Mouse (Mus musculus) ovary, postnatal 14 days (tissue): Measurements from ENCODE around the gene Srrm1.

Source experiments
- DNase-seq: peaks from one replicate; pipeline ENCODE4 v3.0.0; 2022; ENCODE audit warnings: low spot score

The Srrm1 gene

GRCm38 (mm10) chr4:135353794-135354450, 801 bp upstream of the Srrm1 start:
- DNase-seq: no peak

- DNase-seq: no peak
Observed at GRCm38 (mm10) chr4:135352326-135353065, 625 bp downstream of the Srrm1 start.

DNA sequence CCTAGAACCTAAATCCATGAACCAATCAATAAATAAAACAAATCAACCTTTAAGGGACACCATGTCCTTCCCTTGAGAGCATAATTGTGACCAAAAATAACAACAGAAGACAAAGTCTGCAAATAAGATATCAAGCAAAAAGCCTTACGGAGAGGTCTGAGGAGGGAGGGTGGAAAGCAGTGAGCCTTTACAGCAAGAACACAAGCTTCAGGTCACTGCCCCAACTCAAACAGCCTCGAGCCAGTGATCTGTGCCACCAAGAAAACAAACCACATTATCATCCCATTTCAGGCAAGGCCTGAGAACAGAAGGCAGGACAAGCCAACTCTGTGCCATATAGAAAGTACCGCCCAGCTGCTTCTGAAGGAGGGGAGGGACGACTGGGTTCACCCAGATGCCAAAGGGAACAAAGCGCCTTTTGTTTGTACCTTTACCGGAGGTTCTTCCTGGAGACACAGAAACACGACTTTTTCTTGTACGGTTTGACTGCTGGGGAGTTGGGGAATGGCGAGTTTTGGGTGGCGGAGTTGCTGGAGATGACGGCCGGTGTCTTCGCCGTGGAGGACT, 15.7 kb downstream of the Srrm1 start:
- no peak for DNase-seq

- no peak for DNase-seq
Observed at GRCm38 (mm10) chr4:135336023-135336357, 17.1 kb downstream of the Srrm1 start.

GRCm38 (mm10) chr4:135335327-135336022, 17.6 kb downstream of the Srrm1 start:
- DNase-seq: no peak

DNA sequence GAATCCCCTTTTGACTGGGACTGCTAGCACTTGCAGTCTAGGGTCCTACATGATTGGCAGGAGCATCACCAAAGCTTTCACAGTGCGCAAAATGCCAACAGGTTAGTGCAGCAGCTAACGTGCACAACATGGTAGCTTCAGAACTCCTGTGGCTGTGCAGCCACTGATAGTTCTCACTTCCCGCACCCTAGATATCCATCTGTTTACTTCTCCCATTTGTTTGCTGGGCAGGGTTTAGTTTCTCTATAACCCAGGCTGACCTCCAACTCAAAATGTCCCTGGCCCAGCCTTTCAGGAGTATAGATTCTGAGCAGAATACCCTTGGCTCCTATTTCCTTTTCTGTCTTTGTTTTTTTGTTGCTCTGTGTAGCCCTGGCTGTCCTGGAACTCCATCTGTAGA, 26.7 kb downstream of the Srrm1 start:
- no peak for DNase-seq

DNA sequence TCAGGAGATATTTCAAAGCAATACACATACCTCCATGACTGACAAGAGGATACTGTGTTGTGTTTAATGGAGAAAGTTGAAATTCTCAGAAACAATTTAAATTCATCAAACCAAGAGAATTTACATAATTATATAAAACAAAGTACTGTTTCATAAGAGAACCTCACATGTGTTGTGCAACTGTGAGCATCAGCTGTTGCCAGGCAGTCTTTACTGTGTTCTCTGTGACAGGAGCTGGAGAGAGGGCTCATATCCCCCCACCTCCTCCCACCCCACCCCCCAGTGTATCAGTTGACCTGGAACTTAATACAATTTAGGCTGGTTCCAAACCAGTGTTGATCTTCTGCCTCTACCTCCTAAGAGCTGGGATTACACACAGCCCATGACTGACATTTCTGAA, 27.1 kb downstream of the Srrm1 start:
- no peak for DNase-seq

- no peak for DNase-seq
Observed at GRCm38 (mm10) chr4:135323021-135323420, 30.1 kb downstream of the Srrm1 start.

DNA sequence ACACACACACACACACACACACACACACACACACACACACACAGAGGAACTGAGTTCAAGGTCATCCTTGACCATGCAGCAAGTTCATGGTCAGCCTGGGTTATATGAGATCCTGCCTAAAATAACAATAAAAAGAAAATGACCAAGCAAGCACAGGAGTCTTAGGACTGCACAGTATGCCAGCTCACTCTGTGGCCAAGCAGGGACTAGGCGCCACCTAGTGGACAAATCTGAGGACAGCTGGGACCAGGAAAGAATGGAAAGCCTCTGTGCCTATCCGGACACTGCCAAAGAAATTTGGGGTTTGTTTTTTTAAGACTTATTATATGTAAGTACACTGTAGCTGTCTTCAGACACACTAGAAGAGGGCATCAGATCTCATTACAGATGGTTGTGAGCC, 35.2 kb downstream of the Srrm1 start:
- peak; percentile 75 for DNase-seq

DNA sequence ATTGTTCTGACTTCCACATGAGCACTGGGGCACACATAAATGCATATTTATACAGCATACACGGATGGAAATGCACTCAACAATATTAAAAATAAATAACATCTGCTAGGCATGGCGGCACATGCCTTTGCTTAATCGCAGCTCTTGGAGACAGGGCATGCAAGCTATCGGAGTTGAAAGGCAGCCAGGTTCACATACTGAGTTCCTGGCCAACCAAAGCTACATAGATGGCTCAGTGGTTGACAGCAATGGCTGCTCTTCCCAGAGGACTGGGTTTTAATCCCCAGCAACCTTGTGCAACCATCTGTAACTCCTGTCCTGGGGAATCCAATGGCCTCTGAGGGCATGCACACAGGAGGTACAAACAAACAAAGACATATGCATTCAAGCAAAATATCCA, 35.6 kb downstream of the Srrm1 start:
- no peak for DNase-seq

GRCm38 (mm10) chr4:135315287-135315686, 37.8 kb downstream of the Srrm1 start:
- no peak for DNase-seq

DNA sequence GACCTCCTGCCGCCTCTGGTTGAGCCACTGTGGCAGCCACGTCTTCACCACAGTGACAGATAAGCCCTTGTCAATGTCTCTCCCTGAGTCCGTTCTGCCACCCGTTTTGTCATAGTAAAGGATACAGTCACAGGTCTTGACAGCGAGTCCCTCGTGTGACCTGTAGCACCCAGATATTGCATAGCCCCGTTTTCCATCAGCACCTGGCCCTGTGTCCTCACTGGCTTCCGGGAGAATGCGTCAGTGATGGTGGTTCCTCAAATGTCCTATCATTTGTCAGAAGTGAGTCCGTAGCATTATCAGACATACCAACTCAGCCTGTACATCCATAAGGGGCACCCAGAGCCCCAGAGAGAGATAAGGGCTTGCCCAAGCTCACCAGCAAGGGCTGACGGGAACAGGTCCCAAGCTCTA, 38.7 kb downstream of the Srrm1 start:
- DNase-seq: no peak

DNA sequence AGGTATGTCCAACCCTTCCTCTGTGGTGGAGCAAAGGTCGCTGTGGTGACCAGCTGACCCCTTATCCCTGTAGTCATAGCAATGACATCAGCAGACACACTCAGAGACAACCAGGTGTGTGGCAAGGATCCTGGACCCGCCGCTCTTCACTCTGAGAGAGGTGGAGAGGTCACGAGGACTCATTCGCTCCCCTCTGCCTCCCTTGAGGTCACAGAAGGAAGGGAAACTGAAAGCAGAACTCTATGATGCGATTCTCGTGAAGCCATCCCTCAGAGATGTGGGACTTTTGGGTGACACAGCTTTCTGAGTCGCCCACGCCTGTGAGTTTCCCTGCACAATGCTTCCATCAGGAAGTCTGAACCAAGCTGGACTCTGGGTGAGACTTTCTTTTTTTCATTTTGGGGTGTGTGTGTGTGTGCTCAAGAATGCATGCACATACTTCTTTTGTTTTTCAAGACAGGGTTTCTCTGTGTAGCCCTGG, 39.3 kb downstream of the Srrm1 start:
- DNase-seq: no peak

DNA sequence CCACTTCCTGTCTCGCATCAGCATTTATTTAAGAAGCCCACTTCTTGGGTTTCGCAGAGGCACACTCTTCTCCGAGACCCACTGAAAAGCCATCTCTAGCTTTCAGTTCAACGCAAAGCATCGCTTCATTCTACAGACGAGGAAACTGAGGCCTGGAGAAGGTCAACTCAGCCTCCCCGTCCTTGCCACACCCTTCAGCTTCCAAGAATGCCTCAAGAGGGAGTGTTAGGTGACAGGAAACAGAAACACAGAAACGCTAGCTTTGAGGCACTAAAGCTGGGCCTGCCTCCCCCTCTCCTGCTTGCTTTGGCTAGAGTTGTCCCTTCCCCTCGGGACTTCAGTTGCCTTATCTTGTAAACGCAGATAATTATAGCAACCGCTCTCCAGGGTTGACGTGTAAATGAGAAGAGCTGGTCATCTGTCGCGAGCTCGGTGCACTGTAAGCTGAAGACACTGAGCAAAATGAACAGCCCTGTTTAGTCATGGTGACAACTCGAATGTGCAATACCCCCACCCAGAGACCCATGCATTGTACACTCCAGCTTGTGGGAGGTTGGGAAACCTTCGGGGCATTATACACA, 39.9 kb downstream of the Srrm1 start:
- DNase-seq: no peak

GRCm38 (mm10) chr4:135312706-135313105, 40.4 kb downstream of the Srrm1 start:
- DNase-seq: no peak

GRCm38 (mm10) chr4:135310371-135310770, 42.8 kb downstream of the Srrm1 start:
- DNase-seq: no peak

DNA sequence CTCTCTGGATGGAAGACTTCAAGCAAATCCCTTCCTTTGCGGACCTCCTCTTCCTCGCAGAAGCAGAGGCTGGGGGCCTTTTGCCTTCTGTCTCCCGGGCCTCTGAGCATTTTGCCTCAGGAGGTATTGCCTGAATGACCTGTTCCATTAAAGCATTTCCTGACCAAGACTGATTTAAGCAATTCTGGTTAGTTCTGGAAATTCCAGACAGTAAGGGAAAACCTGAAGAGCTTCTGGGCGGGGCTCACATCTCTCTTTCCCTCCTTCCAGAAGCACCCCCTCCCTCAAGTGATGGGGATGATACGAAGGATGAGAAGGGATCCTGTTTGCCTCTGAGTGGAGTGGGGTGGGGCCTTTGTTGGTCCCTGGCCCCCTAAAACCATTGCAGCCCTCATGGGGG, 43.4 kb downstream of the Srrm1 start:
- no peak for DNase-seq

DNA sequence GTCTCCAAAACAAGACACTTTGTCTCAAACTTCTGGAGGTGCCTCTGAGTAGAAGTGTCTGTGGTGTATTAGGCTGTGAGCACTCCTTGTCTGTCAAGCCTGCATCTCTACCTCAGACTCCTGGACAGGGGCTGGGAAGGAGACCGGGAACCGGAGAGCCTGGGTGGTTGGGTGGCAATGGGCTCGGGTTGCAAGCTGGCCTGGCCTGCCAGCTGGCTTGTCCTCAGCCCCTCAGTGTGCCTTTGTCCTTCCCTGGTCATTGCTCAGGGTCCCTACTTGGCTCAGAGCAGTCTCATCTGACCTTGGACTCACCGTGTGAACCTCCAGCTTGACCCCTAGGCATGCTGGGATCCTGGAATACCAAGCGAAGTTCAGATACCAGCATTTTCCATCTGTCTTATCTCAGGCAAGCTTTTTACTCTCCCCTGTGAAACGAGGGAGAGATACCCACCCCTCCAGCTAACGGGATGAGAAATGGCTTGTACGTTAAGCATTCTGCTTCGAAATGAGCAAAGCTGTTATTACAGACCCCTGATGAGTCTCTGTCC, 43.9 kb downstream of the Srrm1 start:
- no peak for DNase-seq

DNA sequence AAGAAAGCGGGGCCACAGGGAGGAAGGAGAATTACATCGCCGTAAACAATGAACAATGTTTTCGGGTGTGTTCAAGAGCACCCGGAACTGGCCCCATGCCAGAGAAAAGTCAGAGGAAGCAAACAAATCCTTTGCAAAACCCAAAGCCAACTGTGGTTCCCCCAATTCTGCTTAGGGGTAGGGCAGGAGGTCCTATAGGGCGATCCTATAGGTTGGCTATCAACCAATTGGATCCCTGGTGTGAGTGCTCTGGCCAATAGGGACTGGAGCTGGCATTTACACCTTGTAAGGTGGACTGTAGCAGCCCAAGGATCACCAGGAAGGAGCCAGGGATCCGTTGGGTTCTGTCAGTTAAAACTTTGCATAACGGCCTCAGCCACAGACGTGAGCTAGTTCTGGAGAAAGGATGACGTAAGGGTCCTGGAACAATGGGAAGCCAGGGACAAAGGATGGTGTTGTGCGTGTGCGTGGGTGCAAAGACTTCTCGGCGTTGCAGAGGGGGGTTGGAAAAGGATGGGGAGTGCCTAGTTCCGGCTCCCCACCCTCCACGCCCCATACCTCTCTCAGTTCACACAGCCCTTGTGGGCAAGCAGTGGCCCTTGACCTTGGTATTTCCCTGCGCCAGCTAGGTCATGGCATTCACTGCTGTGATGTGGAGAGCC, 46.0 kb downstream of the Srrm1 start:
- no peak for DNase-seq

DNA sequence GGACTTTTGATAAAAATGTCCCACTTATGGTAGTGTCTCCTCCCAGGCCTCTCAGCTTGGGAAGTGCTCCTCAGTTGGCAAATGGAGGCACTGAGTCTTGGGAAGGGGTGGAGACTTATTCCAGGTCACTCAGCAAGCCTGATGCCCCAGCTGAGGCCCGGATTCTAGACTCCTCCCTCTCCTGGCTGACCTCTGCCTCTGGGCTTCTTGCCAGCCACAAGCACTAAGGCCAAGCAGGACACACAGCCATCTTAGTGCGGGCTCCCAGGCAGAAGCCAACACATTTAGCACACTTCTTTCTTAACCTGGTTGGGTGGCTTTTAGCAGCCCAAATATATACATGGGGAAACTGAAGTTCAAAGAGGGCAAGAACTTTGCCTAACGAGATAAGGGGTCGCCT, 46.6 kb downstream of the Srrm1 start:
- no peak for DNase-seq

DNA sequence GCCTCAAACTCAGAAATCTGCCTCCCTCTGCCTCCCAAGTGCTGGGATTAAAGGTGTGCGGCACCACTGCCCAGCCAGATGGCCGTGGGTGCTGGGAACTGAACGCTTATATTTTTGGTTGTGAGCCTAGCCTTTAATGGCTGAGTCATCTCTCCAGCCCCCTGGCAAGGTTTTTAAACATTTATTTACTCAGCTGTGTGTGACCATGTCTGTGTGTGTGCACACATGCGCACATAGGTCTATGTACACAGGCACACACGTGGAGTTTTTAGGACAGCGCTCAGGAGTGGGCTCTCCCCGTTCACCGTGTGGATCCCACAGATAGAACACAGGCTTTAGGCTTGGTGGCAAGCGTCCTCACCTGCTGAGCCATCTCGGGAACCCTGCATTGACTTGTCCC, 50.9 kb downstream of the Srrm1 start:
- no peak for DNase-seq

- no peak for DNase-seq
Observed at GRCm38 (mm10) chr4:135301166-135301565, 52.0 kb downstream of the Srrm1 start.
